Mouse (Mus musculus) CH12.LX (cell line): ENCODE data around the gene Vti1a.

Source experiments
- CTCF ChIP-seq, 2 experiments: IDR thresholded peaks in 1 of 2; conservative IDR thresholded peaks in 1 of 2; 2 replicates each; pipeline ENCODE4 v1.5.1; 2011 to 2012; ENCODE audit warnings: low read depth in 2 of 2, low read length in 2 of 2, improper control_type of control experiment in 1 of 2, inconsistent platforms in 1 of 2, mild to moderate bottlenecking in 1 of 2, moderate library complexity in 1 of 2
- ELF1 ChIP-seq: IDR thresholded peaks from 2 replicates; pipeline ENCODE4 v1.6.1; 2014; ENCODE audit warnings: low read depth, mild to moderate bottlenecking, inconsistent platforms, low read length, improper control_type of control experiment

GRCm38 (mm10) chr19:55588948-55589896 is 273.1 kb downstream of the Vti1a start:
- TF ChIP-seq CTCF (conservative IDR thresholded peaks at IDR 0.05 in 1 of 2, IDR thresholded peaks at IDR 0.05 in 1 of 2; ENCODE audit: low read depth in 2 of 2, low read length in 2 of 2), result no peak
- no peak for TF ChIP-seq ELF1
